Mouse (Mus musculus) liver, postnatal 0 days (tissue): ENCODE measurements at regions not wholly inside any gene's neighbourhood (a gene's known extent, or its start where the extent isn't known, plus 50 kb on each side); places are given as distances from the start of the nearest gene placed in this dataset.

Source experiments
- CTCF ChIP-seq: sonication (generic); IDR thresholded peaks from 2 replicates; pipeline ENCODE4 v1.5.1; 2016; ENCODE audit warnings: antibody characterized with exemption, low read depth
- EP300 ChIP-seq: IDR thresholded peaks from 2 replicates; pipeline ENCODE4 v1.6.1; 2016; ENCODE audit warnings: antibody characterized with exemption, low read depth, mild to moderate bottlenecking

DNA sequence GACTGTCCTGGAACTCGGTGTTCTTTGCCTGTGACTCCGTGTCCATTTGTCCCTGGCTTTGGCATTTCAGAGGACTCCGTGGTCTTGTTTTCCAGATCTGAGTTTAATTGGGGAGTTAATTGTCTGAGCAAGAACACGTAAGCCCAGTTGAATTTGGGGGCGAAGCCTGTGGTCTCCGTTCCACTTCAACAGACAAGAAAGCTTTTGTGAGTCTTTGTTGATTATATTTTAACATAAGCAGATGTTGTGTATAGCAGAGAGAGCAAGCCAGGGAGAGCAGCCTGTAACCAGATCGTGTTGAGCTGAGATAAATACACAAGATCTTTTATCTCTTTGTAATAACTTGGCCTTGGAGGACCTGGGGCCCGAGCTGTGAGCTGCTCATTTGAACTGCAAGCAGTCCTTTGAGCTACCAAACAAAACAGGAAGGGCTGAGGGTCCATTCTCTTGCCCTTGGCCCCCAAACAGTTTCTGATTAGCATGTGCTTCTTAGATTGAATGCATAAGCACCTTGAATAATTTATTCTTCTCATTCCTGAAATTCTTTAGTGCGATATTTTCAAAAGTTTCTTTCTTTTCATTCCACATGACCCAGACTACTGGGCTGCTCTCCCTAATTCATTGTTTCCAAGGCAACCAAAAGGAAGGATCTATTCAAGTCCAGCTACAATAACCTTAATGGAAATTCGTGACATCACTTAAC is 111.1 kb downstream of the Nufip1 start:
- no peak for TF ChIP-seq CTCF
- TF ChIP-seq EP300: no peak
